Mouse (Mus musculus) liver, adult 2 months (tissue): ENCODE data around the gene Ptprg.

Experiments
- CTCF ChIP-seq: fragments of 200-500 bp; IDR thresholded peaks from 2 replicates; pipeline ENCODE4 v1.5.1; 2011; ENCODE audit warnings: low read depth, low read length, control low read depth
- POLR2A ChIP-seq: fragments of 200-500 bp; IDR thresholded peaks from 2 replicates; pipeline ENCODE4 v1.6.1; 2011; ENCODE audit warnings: low read length, control low read depth; ENCODE audit not compliant: insufficient read depth; ENCODE audit errors: extremely low read depth

- no peak for TF ChIP-seq CTCF
- no peak for TF ChIP-seq POLR2A
Observed at GRCm38 (mm10) chr14:11812291-11812690, 259.0 kb downstream of the Ptprg start.
